Mouse (Mus musculus): ENCODE data around the gene Fkbp10.

The Fkbp10 gene

DNA sequence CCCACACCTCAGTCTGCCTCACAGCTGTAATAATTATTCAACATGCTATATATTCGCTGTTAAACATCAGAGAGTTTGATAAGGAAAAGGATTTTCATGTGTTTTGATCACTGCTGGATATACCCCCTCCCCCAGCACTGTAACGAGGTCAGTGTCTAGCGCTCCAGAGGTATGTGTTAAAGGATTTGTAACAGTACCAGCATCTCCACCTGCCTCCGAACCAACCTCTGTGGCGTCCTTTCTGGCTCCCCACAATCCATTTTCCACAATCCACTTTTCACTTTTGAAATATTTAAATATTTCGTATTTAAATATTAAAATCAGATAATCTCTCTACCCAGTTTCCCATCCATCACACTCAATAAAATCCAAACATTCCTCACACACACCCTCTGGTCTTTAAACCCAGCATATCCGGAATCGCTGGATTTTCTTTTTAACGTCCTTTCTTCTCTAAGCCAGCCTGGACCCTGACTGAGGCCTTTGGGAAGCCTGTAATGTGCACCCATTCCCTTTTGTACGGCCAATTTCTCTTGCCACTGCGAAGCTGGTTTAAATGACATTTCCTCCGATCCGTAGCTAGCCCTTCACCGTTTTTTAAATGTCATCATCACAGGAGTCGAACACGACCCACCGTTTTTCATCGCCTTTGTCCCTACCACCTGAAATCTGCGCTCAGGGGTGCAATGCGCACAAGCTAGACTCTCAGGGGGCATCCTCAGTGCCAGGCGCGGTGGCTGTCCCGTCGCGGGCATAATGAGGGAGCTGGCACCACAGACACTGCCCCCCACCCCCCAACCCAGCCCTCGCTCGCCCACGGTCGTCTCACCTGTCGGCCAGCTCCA lies 56.1 kb downstream of the Fkbp10 start:
- no peak for DNase-seq (ENCODE audit: low spot score)

DNA sequence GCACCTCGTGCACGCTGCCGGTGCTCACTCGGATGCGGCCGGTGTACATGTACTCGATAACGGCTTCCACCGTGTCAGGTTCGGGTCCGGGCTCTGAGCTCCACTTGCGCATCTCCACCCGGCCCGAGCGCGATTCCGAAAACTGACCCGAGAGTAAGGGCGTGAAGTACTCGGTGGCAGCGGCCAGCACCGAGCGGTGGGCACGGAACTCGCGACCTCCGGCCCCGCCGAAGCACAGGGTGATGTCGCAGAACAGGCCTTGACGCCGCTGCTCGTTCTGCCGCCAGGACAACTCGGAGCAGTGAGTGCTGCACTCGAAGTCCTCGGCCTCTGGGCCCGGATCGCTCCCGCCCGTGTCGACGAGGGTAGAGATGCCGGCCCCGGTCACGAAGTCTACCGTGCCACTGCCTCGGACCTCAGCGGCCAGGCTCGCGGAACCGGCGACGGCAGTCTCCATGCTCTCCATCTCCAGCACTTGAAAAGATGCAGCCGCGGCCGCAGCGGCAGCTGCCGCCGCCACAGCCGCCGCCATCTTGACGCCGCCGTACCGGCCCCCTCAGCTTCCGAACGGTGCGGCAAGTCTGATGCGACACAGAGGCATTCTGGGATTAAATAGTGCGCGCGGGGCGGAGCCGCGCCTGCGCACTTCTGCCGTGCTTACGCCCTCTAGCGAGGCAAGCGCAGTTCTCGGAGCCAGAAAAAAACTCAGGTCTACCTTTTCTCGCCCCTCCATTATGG lies 56.9 kb downstream of the Fkbp10 start, which contains the start of gene Klhl11:
Gene Klhl11 (minus strand): TSS at position 545 of the 738 bp plus-strand sequence.
- DNase-seq (ENCODE audit: low spot score), result peak; percentile 91

DNA sequence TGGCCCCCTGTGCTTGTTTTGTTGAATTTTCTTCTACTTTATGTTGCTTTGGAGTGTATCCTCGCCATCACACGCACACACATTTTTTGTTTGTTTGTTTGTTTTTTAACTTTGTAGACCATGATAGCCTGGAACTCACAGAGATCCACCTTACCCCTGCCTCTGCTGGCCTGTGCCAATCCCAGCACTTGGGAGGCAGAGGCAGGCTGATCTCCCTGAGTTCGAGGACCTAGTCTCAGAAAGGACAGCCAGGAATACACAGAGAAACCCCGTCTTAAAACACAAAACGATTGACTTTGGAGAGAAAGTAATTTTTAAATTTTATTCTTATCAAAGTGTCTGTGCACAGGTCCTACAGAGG lies 57.4 kb downstream of the Fkbp10 start:
- no peak for DNase-seq (ENCODE audit: low spot score)

Measured in layer of hippocampus, adult 11-12 months (tissue).